Mouse (Mus musculus): ENCODE data around the gene Kcnq5.

DNA sequence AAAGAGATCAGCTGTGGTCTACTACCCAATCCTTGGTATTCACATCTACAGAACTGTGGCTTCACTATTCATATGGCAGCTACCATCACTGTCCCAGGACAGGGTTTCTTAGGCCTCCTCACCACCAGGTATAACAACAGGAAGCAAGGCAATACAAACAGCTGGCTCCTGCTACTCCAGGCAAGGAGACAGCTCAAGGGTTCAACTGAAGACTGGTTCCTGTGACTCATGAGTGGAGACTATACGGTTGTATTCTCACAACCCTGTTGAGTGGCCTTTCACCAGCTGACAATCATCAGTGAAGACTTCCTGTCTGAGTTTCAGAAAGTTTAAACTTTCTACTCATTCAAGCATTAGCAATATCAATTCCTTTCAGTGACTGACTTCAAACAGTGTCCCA is 327.7 kb downstream of the Kcnq5 start:
- TF ChIP-seq CTCF (IDR thresholded peaks at IDR 0.05; ENCODE audit: borderline replicate concordance, insufficient read depth, low read depth, low read length) (no peak), POLR2A (IDR thresholded peaks at IDR 0.05; ENCODE audit: borderline replicate concordance, insufficient read depth, low read length) (no peak)
